Mouse (Mus musculus) kidney, embryonic 14.5 days (tissue): ENCODE measurements around the gene Slc25a26. TPM values are rescaled to one million over a fixed set of nuclear protein-coding genes. Genes with fewer than 3 reads are reported as not detected.

Experiments used
- ATAC-seq: fragments of 200-750 bp; cut with Nextera tagmentation; 2 replicates; pipeline ENCODE4 v1.8.0; 2017; ENCODE audit warnings: moderate number of reproducible peaks, mild to moderate bottlenecking, moderate TSS enrichment, moderate library complexity; ENCODE audit not compliant: low FRiP score, low TSS enrichment
- H3K27ac ChIP-seq: fragments of 300-500 bp; sonication (generic); 2 replicates; pipeline ENCODE4 v1.5.1; 2014; ENCODE audit warnings: low read depth, mild to moderate bottlenecking, low read length, moderate library complexity, mixed read lengths
- H3K27me3 ChIP-seq: fragments of 300-500 bp; sonication (generic); 2 replicates; pipeline ENCODE4 v1.6.1; 2014; ENCODE audit warnings: mild to moderate bottlenecking, low read length; ENCODE audit not compliant: control insufficient read depth, insufficient read depth
- H3K36me3 ChIP-seq: fragments of 300-500 bp; sonication (generic); 2 replicates; pipeline ENCODE4 v1.6.1; 2014; ENCODE audit warnings: low read length, mixed read lengths; ENCODE audit not compliant: control insufficient read depth, insufficient read depth
- H3K4me1 ChIP-seq: fragments of 300-500 bp; sonication (generic); 2 replicates; pipeline ENCODE4 v1.6.1; 2014; ENCODE audit warnings: low read length, mixed read lengths; ENCODE audit not compliant: control insufficient read depth, insufficient read depth
- H3K4me2 ChIP-seq: fragments of 300-500 bp; sonication (generic); replicated peaks from 2 replicates; pipeline ENCODE4 v1.6.1; 2014; ENCODE audit warnings: low read depth, mild to moderate bottlenecking, low read length
- H3K4me3 ChIP-seq: fragments of 300-500 bp; sonication (generic); 2 replicates; pipeline ENCODE4 v1.5.1; 2014; ENCODE audit warnings: mild to moderate bottlenecking, low read length
- H3K9ac ChIP-seq: fragments of 300-500 bp; sonication (generic); 2 replicates; pipeline ENCODE4 v1.6.1; 2014; ENCODE audit warnings: low read depth, mild to moderate bottlenecking, low read length, moderate library complexity
- H3K9me3 ChIP-seq: fragments of 300-500 bp; sonication (generic); 2 replicates; pipeline ENCODE4 v1.6.1; 2016; ENCODE audit warnings: low read length; ENCODE audit not compliant: control insufficient read depth
- WGBS: fragments of 180-500 bp; shearing (Covaris S2); extraction: QIAGEN DNeasy Blood & Tissue Kit; methylation state at CpG from one replicate; pipeline ENCODE4 v1.1.7; 2014; 5-methylcytosine and 5-hydroxymethylcytosine counted together
- polyA plus RNA-seq: library from polyadenylated mRNA; unstranded; fragments of >200 nt; fragmentation: Nextera tagmentation; extraction: Ambion mirVana; gene quantifications from 2 replicates; pipeline ENCODE4 v1.2.1, GENCODE M21; 2014

The Slc25a26 gene
- polyA plus RNA-seq, 1 experiment from 2014 or later = 8.6 TPM

GRCm38 (mm10) chr6:94601811-94602210, 101.7 kb downstream of the Slc25a26 start:
- Histone ChIP-seq H3K27ac (no peak overlapping the region; the same call in 1 of the 2 replicates), H3K4me1 (peaks cover 15% of the 10 kb centered on the region), H3K9ac (no peak overlapping the region), H3K27me3 (no peaks in the 10 kb centered on the region), H3K36me3 (peaks cover 27% of the 10 kb centered on the region), H3K4me2 (no peak overlapping the region), H3K9me3 (no peaks in the 10 kb centered on the region), H3K4me3 (no peak overlapping the region)
- ATAC-seq = peak; percentile 68
- 32% methylated on average over 5 of the region's 5 CpGs for WGBS

GRCm38 (mm10) chr6:94604072-94604471, 103.9 kb downstream of the Slc25a26 start:
- peaks cover 15% of the 10 kb centered on the region for H3K4me1 ChIP-seq
- peaks cover 43% of the 10 kb centered on the region for H3K36me3 ChIP-seq
- peak overlapping the region; percentile 48; the same call in 1 of the 2 replicates for H3K27ac ChIP-seq
- H3K4me3 ChIP-seq = no peak overlapping the region
- no peaks in the 10 kb centered on the region for H3K27me3 ChIP-seq
- no peak overlapping the region for H3K4me2 ChIP-seq
- 55% methylated on average over 3 of the region's 3 CpGs for WGBS
- H3K9me3 ChIP-seq = no peaks in the 10 kb centered on the region
- peak; percentile 50 for ATAC-seq
- H3K9ac ChIP-seq = no peak overlapping the region

DNA sequence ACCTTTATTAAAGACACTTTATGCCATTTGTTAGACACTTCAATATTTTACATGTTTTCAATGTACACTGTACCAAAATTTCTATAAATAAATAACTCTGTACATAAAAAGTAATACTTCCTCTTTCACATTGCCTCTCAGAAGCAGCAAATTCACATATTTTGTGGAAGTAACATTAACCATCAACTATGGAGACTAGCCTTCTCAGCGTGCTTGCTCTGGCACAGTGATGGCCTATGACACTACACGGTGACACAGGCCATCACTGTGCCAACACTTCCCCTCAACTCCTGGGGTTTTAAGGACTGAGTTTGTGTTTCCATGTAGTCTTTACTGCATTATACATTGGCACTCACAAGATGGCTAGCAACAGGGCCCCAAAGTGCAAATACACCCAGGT, 104.4 kb downstream of the Slc25a26 start:
- Histone ChIP-seq H3K4me3 (no peak overlapping the region), H3K9ac (no peak overlapping the region), H3K4me2 (no peak overlapping the region), H3K4me1 (peaks cover 15% of the 10 kb centered on the region), H3K9me3 (no peaks in the 10 kb centered on the region), H3K27ac (no peak overlapping the region), H3K27me3 (no peaks in the 10 kb centered on the region), H3K36me3 (peaks cover 48% of the 10 kb centered on the region)
- ATAC-seq = no peak
- WGBS = 91% methylated on average over 2 of the region's 2 CpGs

DNA sequence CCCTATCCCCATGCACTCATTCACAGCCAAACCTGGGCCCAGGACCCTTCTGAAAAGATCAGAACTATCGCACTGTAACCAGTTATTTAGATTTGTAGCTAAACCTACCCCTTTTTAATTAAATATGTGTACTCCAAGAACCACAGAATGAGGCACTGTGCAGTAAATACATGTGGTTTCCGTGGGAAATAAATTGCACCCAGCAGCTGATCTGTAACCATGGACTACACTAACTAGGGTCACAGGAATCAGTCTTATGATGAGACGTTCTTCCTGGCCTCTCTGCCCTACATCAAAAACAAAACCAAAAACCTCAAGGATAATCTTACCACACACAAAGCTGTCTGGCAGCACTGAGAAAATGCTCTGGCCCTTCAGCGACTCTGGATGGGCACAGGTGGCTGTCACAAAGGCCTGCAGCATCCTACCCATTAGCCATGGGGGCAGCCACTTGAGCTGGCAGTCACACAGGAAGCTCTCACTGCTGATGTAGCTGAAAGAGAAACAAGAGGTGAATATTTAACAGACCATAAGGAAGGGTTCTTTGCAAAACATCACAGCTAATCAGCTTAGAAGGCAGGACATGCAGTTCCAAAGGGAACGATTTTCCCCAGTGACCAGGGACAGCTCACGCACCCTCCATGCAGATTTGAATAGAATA, 113.2 kb downstream of the Slc25a26 start:
- Histone ChIP-seq H3K4me2 (no peak overlapping the region), H3K36me3 (peaks cover 50% of the 10 kb centered on the region), H3K27ac (peak overlapping the region; percentile 51), H3K4me3 (no peak overlapping the region), H3K9ac (no peak overlapping the region), H3K4me1 (peaks cover 11% of the 10 kb centered on the region; the same call in 1 of the 2 replicates), H3K9me3 (no peaks in the 10 kb centered on the region), H3K27me3 (no peaks in the 10 kb centered on the region)
- ATAC-seq = no peak
- 49% methylated on average over 6 of the region's 6 CpGs for WGBS

GRCm38 (mm10) chr6:94614346-94614745, 114.2 kb downstream of the Slc25a26 start:
- no peak for ATAC-seq
- 86% methylated on average over 6 of the region's 6 CpGs for WGBS
- Histone ChIP-seq H3K4me3 (no peak overlapping the region), H3K4me2 (no peak overlapping the region), H3K9ac (no peak overlapping the region), H3K27me3 (no peaks in the 10 kb centered on the region), H3K4me1 (peaks cover 11% of the 10 kb centered on the region; the same call in 1 of the 2 replicates), H3K36me3 (peaks cover 43% of the 10 kb centered on the region), H3K9me3 (no peaks in the 10 kb centered on the region), H3K27ac (no peak overlapping the region)

DNA sequence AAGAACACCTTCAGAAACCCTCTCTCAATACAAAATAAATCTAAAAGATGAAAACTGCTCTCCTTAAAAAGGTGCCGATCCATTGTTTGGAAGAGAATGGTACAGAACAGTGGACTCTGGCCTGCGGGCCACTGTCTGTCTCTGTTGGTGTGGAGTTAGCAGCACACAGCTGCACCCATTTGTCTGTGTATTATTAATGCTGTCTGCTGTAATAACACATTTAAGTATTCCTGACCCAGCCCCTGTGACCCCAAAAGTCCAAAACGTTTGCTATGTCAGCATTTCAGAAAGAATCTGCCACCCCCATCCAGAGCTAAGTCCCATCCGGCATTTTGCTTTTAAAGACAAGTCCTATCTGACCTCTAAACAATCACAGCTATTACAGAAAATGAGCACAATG, 115.8 kb downstream of the Slc25a26 start:
- Histone ChIP-seq H3K4me3 (no peak overlapping the region), H3K27ac (no peak overlapping the region), H3K4me2 (no peak overlapping the region), H3K36me3 (peaks cover 45% of the 10 kb centered on the region), H3K9ac (no peak overlapping the region), H3K9me3 (no peaks in the 10 kb centered on the region), H3K27me3 (no peaks in the 10 kb centered on the region), H3K4me1 (peaks cover 11% of the 10 kb centered on the region; the same call in 1 of the 2 replicates)
- 66% methylated on average over 4 of the region's 4 CpGs for WGBS
- no peak for ATAC-seq

- Histone ChIP-seq H3K27me3 (no peaks in the 10 kb centered on the region), H3K9ac (no peak overlapping the region), H3K36me3 (peaks cover 41% of the 10 kb centered on the region), H3K4me1 (peaks cover 3% of the 10 kb centered on the region; the same call in 1 of the 2 replicates), H3K27ac (no peak overlapping the region), H3K9me3 (no peaks in the 10 kb centered on the region), H3K4me2 (no peak overlapping the region), H3K4me3 (no peak overlapping the region)
- no peak for ATAC-seq
- 74% methylated on average over 5 of the region's 5 CpGs for WGBS
Measured at GRCm38 (mm10) chr6:94618671-94619070, 118.5 kb downstream of the Slc25a26 start.

- Histone ChIP-seq H3K4me2 (no peak overlapping the region), H3K27ac (no peak overlapping the region), H3K4me1 (no peaks in the 10 kb centered on the region), H3K4me3 (no peak overlapping the region), H3K27me3 (no peaks in the 10 kb centered on the region), H3K9ac (no peak overlapping the region), H3K9me3 (no peaks in the 10 kb centered on the region), H3K36me3 (peaks cover 38% of the 10 kb centered on the region)
- no peak for ATAC-seq
- 81% methylated on average over 6 of the region's 6 CpGs for WGBS
Measured at GRCm38 (mm10) chr6:94620287-94620686, 120.2 kb downstream of the Slc25a26 start.

DNA sequence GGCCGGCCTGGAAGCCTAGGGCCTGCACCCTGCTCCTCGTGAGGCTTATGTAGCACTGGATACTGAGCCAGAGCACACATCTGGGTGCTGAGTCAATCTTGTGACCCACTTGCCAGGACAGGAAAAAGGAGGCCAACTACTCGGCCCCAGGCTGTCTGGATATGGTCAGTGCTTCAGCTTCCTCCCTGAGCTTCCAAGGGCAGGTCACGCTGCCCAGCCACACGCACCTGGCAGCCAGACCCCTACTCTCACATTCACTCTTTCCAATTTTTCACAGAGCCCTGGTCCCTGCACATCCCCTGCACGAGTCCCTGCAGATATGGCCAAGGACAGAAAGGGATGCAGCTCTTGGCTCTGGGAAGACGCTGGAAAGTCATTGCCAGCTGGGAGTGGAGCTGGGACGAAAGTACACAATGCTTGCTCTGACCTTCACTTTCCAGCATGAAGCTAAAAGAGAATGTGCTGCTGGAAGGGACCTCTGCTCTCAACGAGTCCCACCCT, 120.7 kb downstream of the Slc25a26 start:
- peaks cover 4% of the 10 kb centered on the region; the same call in 1 of the 2 replicates for H3K4me1 ChIP-seq
- H3K9ac ChIP-seq = no peak overlapping the region
- H3K36me3 ChIP-seq = peaks cover 36% of the 10 kb centered on the region
- WGBS = 81% methylated on average over 9 of the region's 9 CpGs
- H3K9me3 ChIP-seq = no peaks in the 10 kb centered on the region
- H3K4me3 ChIP-seq = no peak overlapping the region
- ATAC-seq = no peak
- no peaks in the 10 kb centered on the region for H3K27me3 ChIP-seq
- no peak overlapping the region for H3K4me2 ChIP-seq
- H3K27ac ChIP-seq = no peak overlapping the region
